Mouse (Mus musculus): ENCODE results near the gene Neurl4.
A peak's percentile ranks its signal among the peaks of the same experiment; 100 is the strongest.

Gene Neurl4

DNA sequence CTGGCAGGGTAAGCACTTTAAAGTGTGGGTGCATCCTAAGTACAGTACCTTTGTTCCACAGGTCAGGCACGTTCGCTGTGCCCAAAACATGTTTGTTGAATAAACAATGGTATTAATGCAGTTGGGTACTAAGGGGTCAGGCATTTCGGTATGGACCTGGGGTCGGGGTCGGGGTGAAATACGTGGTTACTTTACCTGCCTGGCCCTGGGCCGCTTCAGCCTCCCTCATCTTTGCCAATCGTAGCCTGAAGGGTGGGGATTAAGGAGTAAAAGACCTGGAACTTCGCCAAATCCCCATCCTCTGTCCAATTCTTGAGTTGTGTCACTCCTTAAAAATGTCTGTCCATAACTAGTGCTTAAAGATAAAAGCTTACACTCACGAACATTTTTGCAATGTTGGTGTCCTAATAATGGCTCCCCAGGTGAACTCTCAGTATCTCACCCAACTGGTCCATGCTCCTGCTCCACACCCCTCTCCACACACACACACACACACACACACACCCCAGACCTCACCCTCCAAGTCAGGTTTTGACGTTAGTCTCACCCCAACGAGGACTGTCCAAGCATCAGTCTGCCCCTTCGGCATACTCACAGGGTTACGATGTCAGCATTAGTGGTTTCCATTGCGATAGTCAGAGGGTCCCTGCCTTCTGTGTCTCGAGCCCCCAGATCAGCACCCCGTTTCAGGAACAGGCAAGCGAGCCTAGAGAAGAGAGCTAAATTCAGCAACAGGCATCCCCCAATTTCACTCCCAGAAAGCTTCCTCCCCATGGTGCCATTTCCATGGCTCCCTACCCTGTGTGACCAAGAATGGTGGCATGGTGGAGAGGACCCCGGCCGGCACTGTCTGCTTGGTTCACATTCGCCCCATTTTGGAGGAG, 18.8 kb upstream of the Neurl4 start:
- DNase-seq (ENCODE audit: low read depth, low spot score), result no peak

GRCm38 (mm10) chr11:69883066-69883465, 17.8 kb upstream of the Neurl4 start:
- DNase-seq (ENCODE audit: low read depth, low spot score), result no peak

DNA sequence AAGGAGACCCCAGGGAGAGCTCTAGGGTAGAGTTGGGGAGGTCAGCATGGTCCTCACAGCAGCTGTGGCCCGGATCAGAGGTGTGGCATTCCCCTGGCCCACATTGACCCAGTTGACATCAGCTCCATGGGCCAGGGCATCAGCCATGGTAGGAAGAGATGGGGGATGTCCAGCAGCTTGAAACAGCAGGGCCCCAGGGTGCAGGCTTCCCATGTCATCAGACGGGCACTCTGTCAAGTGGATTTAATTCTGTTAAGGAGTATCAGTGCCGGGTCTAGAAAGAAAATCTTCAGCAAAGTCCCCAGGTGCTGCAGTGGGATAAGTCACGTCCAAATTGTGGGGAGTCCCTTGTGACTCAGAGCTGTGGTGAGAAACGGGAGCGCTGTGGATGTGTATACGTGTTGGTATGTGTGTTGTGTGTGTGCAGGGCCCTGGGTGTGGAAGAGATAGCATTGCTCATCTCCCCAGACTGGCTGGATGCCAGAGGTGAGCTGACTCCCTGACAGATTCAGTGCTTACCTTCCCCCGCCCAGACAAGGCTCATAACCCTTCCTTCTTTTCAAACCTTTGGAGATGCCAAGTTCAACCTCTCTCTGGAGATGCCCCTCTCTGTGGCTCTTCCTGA, 17.2 kb upstream of the Neurl4 start:
- no peak for DNase-seq (ENCODE audit: low read depth, low spot score)

GRCm38 (mm10) chr11:69884240-69884639, 16.6 kb upstream of the Neurl4 start:
- DNase-seq (ENCODE audit: low read depth, low spot score), result no peak

DNA sequence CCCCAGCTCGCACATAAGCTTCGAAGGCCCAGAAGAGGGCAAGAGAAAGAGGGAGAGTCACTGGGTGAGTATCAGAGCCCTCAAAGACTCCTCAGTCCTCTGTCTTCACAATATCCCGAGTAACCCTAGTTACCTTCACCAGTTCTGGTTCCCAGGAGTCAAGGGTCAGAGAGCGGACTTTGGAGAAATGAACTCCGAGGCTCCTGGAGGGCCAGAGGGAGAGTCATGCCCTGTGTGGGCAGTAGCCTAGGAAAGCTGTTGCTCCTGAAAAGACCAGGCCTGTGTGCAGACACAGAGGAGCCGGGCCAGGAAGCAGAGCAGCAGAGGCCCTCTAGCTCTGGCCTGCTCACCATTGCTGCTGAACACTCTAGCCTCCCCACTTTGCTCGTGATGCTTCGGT, 16.2 kb upstream of the Neurl4 start:
- DNase-seq (ENCODE audit: low read depth, low spot score), result no peak

GRCm38 (mm10) chr11:69886907-69887635, 13.8 kb upstream of the Neurl4 start:
- DNase-seq (ENCODE audit: low read depth, low spot score), result no peak

DNA sequence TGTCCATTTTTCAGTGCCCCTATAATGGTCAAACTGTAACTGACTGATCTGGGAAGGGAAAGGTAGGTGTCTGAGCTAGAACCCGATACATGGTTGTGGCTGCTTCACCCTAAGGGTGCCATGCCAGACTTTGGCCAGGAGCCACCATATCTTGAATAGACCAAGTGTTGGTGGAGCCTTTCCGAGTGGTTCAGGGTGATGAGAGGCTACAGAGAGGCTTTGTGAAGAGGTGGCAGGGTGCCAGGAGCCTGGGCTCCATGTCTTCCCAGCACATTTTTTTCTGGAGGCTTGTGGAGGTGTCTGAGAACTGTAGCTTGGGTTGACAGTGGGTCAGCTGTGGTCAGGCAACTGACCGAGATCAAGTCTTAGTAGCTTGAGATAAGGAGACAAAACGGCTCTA, 9.4 kb upstream of the Neurl4 start:
- DNase-seq (ENCODE audit: low read depth, low spot score), result no peak

GRCm38 (mm10) chr11:69894671-69895070, 6.2 kb upstream of the Neurl4 start:
- no peak for DNase-seq (ENCODE audit: low read depth, low spot score)

- DNase-seq (ENCODE audit: low read depth, low spot score), result no peak
Measured at GRCm38 (mm10) chr11:69895291-69895690, 5.6 kb upstream of the Neurl4 start, which contains the start of gene Acap1. Gene Acap1 (minus strand): TSS chr11:69895539.

GRCm38 (mm10) chr11:69899870-69900269, 1.0 kb upstream of the Neurl4 start:
- no peak for DNase-seq (ENCODE audit: low read depth, low spot score)

DNA sequence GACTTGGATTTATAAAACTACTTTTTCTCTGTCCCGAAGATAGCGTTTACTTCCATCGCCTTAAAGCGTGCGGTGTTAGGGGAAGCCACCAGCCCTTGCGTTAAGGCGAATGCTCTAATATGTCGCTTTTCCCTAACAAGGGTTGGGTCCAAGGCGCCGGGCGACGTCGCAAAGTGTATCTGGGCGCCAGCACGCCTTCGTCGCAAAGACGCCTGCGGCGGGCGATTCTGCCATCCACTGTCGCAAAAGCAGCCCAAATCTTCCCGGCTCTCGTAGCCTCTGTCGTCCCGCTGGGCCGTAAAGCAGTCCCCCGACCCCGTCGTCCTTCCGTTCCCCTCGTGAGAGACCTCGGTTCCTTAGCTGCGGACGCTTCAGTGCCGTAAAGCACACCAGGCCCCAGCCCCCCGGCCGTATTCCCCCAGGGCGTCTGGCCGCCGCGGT, 554 bp downstream of the Neurl4 start:
- peak; percentile 81 for DNase-seq (ENCODE audit: low read depth, low spot score)

DNA sequence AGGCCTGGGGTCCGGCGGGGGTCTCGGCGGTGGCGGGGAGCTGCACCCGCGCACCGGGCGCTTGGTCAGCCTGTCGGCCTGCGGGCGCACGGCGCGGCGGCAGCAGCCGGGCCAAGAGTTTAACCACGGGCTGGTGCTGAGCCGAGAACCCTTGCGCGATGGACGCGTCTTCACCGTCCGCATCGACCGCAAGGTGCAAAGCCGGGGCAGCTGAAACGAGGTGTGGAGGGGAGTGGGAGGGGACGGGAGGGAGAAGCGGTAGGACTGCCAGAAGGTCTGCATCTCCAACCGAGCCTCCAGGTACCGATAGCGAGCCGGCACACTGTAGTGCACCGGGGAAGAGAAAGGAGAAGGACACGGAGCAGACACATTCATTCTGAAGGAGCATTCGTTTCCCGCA, 1.1 kb downstream of the Neurl4 start:
- no peak for DNase-seq (ENCODE audit: low read depth, low spot score)

GRCm38 (mm10) chr11:69902972-69903371, 2.1 kb downstream of the Neurl4 start:
- no peak for DNase-seq (ENCODE audit: low read depth, low spot score)

DNA sequence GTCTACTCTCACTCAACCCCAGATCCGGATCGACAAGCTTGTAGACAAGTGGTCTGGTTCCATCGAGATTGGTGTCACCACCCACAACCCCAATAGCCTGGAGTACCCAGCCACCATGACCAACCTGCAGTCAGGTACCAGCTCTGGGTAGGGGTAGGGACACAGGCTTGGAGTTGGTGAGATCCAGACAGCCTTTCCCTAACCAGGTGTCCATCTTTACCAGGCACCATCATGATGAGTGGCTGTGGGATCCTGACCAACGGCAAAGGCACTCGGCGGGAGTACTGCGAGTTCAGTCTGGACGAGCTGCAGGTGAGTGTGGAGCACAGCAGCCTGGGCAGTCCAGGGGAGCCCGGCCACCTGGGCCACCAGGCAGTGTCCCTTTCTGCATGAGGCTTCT, 3.4 kb downstream of the Neurl4 start:
- no peak for DNase-seq (ENCODE audit: low read depth, low spot score)

GRCm38 (mm10) chr11:69908645-69909044, 7.8 kb downstream of the Neurl4 start:
- no peak for DNase-seq (ENCODE audit: low read depth, low spot score)

DNA sequence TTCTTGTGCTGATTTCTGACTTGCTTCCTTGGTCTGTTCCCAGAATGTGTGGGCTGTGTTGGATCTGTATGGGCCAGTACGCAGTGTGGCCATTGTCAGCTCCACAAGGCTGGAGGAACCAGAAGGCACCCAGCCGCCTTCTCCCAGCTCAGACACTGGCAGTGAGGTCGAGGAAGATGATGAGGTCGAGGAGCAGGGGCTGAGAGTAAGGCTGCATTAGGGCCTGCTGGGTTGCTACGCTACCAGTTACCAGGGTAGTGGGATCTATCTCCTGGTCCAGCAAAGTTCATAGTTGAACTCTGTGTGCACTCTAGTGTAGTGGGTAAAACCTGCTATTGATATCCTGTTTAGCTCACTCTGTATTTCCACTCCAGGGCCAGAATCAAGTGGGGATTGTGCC, 8.3 kb downstream of the Neurl4 start:
- DNase-seq (ENCODE audit: low read depth, low spot score), result no peak

DNA sequence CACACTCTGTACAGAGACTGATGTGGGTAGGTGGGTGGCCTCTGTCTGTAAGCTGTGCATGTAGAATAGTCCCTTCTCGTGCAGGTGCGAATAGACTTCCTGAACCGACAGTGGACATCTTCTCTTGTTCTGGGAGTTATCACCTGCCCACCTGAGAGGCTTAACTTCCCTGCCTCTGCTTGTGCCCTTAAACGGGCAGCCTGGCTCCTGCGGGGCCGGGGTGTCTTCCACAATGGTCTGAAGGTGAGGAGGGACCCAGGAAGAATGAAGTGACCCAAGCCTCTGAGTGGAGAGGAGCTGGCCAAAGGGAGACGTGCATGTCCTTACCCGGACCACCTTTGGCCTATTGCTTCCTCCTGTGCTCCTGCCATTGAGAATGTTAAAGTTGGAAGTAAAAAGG, 9.3 kb downstream of the Neurl4 start:
- no peak for DNase-seq (ENCODE audit: low read depth, low spot score)

DNA sequence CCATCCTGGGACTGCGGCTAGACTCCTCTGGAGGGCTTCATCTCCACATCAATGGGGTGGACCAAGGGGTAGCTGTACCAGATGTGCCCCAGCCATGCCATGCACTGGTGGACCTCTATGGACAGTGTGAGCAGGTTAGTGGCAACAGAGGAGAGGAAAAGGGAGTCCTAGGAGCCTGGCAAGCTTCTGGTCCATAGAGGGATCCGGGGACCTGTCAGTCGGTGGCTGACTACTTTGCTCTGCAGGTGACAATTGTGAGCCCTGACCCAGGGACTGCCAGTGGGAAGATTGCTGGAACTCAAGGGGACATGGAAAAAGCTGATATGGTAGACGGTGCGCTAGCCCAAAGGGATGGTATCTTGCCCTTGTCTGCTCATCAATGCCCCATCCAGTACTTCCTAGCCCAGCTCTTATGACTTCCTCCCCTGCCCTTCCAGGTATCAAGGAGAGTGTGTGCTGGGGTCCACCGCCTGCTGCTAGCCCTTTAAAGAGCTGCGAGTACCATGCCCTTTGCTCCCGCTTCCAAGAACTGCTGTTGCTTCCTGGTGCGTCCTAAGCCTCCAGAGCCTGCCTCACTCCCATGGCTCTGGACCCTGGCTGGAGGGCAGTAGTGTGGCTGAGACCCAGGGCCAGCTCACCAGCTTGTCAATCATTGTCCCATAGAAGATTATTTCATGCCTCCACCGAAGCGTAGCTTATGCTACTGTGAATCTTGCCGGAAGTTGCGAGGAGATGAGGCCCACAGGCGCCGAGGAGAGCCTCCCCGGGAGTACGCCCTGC, 10.1 kb downstream of the Neurl4 start:
- no peak for DNase-seq (ENCODE audit: low read depth, low spot score)

DNA sequence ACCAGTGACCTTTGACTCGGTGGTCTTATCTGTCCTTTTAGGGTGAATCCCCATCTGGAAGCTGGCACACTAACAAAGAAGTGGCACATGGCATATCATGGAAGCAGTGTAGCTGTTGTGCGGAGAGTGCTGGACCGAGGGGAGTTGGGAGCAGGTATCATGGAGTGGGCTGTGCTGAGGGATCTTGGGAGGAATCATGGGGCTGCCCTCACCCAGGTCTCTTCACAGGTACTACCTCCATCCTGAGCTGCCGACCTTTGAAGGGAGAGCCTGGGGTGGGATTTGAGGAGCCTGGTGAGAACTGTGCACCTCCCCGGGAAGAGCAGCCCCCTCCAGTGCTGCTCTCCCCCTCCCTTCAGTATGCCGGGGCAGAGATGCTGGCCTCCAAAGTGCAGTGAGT, 10.8 kb downstream of the Neurl4 start:
- DNase-seq (ENCODE audit: low read depth, low spot score), result no peak

- DNase-seq (ENCODE audit: low read depth, low spot score), result no peak
Measured at GRCm38 (mm10) chr11:69912716-69913530, 12.1 kb downstream of the Neurl4 start.

Data from c-Kit-negative CD71-positive TER-119-positive erythroid progenitor cells, embryonic 14.5 days (primary cell).